Mouse (Mus musculus): Measurements from ENCODE around the gene Slc27a3. TPM values are rescaled to one million over a fixed set of nuclear protein-coding genes. Genes with fewer than 3 reads are reported as not detected.

Slc27a3 gene
- polyA plus RNA-seq, 1 experiment from 2014 or later, result 20.1 TPM

DNA sequence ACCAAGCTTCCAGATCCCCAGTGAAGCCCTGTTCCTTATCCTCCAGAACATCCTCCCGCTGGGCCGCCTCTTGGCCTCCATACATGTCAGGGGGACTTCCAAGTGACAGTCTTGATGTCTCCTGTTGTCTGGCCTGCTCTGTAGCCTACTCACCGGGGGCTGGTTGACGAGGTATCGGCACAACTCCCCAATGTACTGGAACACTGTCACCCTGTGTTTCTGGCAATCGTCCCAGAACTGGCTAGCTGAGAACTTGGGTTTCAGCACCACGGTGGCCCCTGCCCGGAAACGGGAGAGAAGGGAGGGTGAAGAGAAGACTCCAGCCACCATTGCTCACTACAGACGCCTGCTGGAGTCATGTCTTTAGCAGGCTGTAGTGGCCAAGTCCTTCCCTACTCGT is 2.3 kb downstream of the Slc27a3 start:
- DNase-seq (ENCODE audit: low spot score), result no peak
- Histone ChIP-seq H3K27ac (replicated peaks) (no peak overlapping the region), H3K4me3 (no peak overlapping the region), H3K9me3 (replicated peaks) (no peaks in the 10 kb centered on the region), H3K36me3 (peaks cover 58% of the 10 kb centered on the region), H3K4me1 (peaks cover 43% of the 10 kb centered on the region), H3K27me3 (ENCODE audit: low read depth, poor library complexity, severe bottlenecking) (peaks cover 27% of the 10 kb centered on the region)
- WGBS, result 83% methylated on average over 11 of the region's 11 CpGs

DNA sequence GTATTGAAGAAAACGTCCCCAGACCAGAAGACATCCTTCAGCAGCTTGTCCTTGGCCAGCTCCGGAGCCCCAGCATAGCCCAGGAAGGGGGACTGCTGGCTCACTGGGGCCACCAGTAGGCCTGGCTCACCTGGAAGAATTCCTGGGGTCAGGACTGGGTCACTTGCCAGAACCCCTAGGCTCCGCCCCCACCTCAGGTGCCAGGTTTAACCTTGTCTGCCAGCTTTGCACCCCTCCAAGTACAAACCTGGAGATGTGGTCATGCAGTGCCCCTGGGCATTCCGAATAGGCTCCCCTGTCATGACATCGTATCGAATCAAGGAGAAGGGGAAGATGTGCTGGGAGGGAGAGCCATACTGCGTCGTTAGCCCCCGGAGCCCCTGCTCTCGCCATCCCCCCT is 2.9 kb downstream of the Slc27a3 start:
- Histone ChIP-seq H3K9me3 (replicated peaks) (no peaks in the 10 kb centered on the region), H3K4me1 (peaks cover 43% of the 10 kb centered on the region), H3K36me3 (peaks cover 51% of the 10 kb centered on the region), H3K27ac (replicated peaks) (no peak overlapping the region), H3K27me3 (ENCODE audit: low read depth, poor library complexity, severe bottlenecking) (peaks cover 26% of the 10 kb centered on the region), H3K4me3 (no peak overlapping the region)
- DNase-seq (ENCODE audit: low spot score), result no peak
- WGBS, result 94% methylated on average over 10 of the region's 10 CpGs

DNA sequence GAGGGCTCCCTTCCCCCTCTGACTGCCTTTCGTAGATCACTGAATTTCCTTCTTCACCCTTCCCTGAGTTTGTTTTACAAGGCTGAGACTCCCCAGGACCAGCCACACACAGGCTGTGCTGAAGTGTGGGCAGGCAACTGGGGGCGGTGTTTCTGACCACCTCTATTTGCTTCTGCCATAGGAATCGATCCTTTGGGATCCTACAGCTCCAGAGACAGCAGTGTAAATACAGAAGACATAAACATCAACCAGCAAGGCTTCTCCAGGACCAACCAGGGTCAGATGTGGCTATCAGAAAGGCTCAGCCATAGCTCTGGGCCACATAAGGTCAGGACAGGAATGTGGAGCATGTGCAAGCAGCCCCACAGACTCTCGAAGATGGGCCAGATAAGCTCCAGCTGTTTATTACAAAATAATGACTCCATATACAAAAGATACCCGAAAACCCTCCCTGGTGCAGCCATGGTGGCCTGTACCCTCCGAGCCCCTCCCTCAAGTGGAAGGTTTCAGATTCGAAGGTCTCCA is 4.8 kb downstream of the Slc27a3 start:
- Histone ChIP-seq H3K9me3 (replicated peaks) (no peaks in the 10 kb centered on the region), H3K4me3 (no peak overlapping the region), H3K27me3 (ENCODE audit: low read depth, poor library complexity, severe bottlenecking) (peaks cover 13% of the 10 kb centered on the region), H3K4me1 (peaks cover 31% of the 10 kb centered on the region), H3K27ac (replicated peaks) (no peak overlapping the region), H3K36me3 (peaks cover 38% of the 10 kb centered on the region)
- no peak for DNase-seq (ENCODE audit: low spot score)
- 72% methylated on average over 7 of the region's 7 CpGs for WGBS

DNA sequence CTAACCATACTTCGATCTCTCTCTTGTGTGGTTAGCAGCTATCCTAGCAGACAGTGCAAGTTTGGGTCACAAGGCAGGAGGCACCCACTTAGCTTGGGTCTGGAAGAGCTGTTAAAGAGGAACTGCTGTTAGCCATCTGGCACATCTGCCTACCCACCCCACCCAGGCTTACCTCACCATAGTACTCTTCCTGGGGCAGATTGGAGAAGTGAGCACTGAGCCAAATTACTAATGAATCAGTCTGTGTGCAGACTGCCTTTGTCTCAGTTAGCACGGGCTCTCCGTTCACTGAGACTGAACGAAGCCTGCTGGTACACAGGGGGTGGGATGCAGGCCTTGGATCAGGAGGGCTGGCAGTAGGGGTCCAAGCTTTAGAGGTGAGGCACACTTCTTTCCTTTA is 6.0 kb downstream of the Slc27a3 start:
- Histone ChIP-seq H3K27me3 (ENCODE audit: low read depth, poor library complexity, severe bottlenecking) (peaks cover 13% of the 10 kb centered on the region), H3K9me3 (replicated peaks) (no peaks in the 10 kb centered on the region), H3K36me3 (peaks cover 38% of the 10 kb centered on the region), H3K4me3 (no peak overlapping the region), H3K27ac (replicated peaks) (no peak overlapping the region), H3K4me1 (peaks cover 20% of the 10 kb centered on the region)
- WGBS, result 91% methylated on average over 4 of the region's 4 CpGs
- no peak for DNase-seq (ENCODE audit: low spot score)

DNA sequence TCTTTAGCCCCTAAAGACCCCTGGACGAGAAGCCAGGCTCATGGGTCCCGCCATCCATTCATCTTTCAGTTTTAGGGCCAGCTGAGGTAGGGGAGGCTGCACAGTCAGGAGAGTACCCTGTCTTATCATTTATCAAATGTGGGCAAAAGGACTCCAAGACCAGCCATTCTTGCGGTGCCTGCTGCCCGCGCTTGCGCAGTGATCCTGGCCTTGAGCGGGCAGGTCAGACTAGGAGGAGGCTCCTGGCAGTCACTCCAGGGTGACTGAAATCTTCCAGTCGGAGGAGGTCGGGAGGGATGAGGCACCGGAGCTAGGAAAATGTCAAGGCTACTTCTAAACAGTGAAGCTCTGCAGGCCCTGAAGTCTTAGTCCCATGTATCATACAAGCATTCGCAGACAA is 8.0 kb downstream of the Slc27a3 start:
- H3K27me3 ChIP-seq (ENCODE audit: low read depth, poor library complexity, severe bottlenecking), result no peaks in the 10 kb centered on the region; the same call in 1 of the 2 replicates
- H3K4me1 ChIP-seq, result peaks cover 26% of the 10 kb centered on the region
- H3K9me3 ChIP-seq (replicated peaks), result no peaks in the 10 kb centered on the region
- WGBS, result 75% methylated on average over 11 of the region's 11 CpGs
- DNase-seq (ENCODE audit: low spot score), result no peak
- H3K27ac ChIP-seq (replicated peaks), result no peak overlapping the region
- no peak overlapping the region for H3K4me3 ChIP-seq
- peaks cover 22% of the 10 kb centered on the region for H3K36me3 ChIP-seq

DNA sequence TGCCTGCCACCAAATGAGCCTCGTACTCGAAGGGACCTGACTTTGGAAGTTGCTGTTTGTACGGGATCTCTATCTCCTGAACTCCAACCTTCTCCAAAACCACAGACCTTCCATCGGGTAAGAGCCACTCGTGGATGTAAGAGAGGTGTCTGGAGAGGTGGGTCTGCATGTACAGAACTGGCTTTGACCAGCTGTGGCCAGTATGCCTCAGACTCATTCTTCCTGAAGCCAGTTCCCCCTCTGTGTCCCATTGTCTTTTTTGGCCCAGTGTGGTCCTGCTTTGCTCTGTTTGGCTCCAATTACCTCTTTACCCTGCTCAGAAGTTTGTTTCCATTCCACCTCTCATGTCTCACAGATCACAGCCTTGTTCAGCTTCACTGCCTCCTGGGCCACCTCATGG is 11.2 kb downstream of the Slc27a3 start:
- WGBS, result 87% methylated on average over 5 of the region's 5 CpGs
- Histone ChIP-seq H3K36me3 (no peaks in the 10 kb centered on the region), H3K4me1 (peaks cover 35% of the 10 kb centered on the region), H3K9me3 (replicated peaks) (no peaks in the 10 kb centered on the region), H3K27me3 (ENCODE audit: low read depth, poor library complexity, severe bottlenecking) (no peaks in the 10 kb centered on the region; the same call in 1 of the 2 replicates), H3K27ac (replicated peaks) (0 out of 2 replicates have a peak overlapping the region, but pooled peaks have one; percentile 38), H3K4me3 (no peak overlapping the region)
- no peak for DNase-seq (ENCODE audit: low spot score)

DNA sequence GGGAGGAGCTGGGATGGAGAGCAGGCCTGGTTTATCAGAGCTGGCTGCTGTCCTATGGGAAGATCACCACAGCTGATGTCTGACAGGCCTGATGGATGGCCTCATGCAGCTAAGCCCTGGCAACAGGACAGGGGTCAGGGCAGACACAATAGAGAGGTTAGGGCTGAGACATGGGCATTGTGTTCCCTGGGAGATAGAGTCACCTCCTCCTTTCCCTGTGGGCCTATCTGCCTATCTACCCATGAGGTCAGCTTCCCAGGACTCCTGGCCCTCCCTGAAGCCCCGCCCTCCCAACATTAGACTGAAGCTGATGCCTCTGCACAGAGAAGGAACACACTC is 13.5 kb downstream of the Slc27a3 start:
- 40% methylated on average over 1 of the region's 1 CpGs for WGBS
- DNase-seq (ENCODE audit: low spot score), result peak; percentile 85
- Histone ChIP-seq H3K4me3 (peak overlapping the region; percentile 9; the same call in 1 of the 2 replicates), H3K4me1 (peaks cover 35% of the 10 kb centered on the region), H3K9me3 (replicated peaks) (no peaks in the 10 kb centered on the region), H3K36me3 (no peaks in the 10 kb centered on the region), H3K27me3 (ENCODE audit: low read depth, poor library complexity, severe bottlenecking) (no peaks in the 10 kb centered on the region; the same call in 1 of the 2 replicates), H3K27ac (replicated peaks) (peak overlapping the region; percentile 79)

DNA sequence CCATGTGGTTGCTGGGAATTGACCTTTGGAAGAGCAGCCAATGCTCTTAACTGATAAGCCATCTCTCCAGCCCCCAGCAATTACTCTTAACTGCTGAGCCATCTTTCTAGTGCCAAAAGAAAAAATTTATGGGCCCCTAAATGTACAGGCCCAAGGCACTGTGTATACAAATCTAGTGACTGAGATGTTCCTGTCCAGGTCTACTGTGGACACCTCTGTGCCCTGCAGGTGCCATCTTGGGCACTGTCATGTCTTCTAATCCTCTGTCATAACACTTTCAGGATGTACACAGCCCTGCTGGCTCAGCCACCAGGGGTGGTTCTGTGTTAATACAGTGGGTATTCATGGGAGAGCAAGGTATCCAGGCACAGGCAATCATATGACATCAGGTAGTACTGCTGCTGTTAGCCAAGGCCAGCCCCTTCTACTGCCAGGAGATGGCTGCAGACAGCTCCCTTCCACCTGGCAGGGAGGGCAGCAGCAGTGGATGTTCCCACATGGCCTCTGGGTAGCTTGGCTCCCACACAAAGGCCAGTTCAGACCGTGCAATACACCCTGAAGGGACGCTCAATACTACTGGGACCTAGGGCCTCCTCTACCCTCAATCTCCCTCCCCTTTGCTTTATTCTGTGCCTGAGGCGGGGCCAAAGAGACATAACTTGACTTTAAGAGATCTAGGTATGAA is 14.0 kb downstream of the Slc27a3 start:
- DNase-seq (ENCODE audit: low spot score), result no peak
- no peaks in the 10 kb centered on the region for H3K36me3 ChIP-seq
- H3K9me3 ChIP-seq (replicated peaks), result no peaks in the 10 kb centered on the region
- 31% methylated on average over 3 of the region's 3 CpGs for WGBS
- peaks cover 35% of the 10 kb centered on the region for H3K4me1 ChIP-seq
- peak overlapping the region; percentile 9; the same call in 1 of the 2 replicates for H3K4me3 ChIP-seq
- H3K27me3 ChIP-seq (ENCODE audit: low read depth, poor library complexity, severe bottlenecking), result no peaks in the 10 kb centered on the region; the same call in 1 of the 2 replicates
- peak overlapping the region; percentile 79 for H3K27ac ChIP-seq (replicated peaks)

DNA sequence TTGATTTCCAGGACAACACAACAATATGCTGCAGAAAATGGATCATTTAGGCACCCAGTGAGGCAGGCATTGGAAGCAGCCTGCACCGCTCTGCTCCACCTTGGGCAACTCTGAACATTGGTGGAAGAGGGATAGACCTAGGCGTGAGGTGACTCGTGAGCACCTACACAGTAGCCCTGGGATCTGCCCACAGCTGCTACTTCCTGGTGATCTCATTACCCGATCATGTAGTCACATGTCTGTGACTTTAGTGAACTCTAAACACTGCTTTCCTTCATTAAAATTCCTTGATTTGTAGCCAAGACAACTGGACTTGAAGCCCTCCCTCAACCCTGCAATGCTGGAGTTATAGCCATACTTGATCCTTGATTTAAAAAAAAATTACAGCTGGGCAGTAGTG is 15.4 kb downstream of the Slc27a3 start:
- WGBS, result 91% methylated on average over 4 of the region's 4 CpGs
- no peak for DNase-seq (ENCODE audit: low spot score)

DNA sequence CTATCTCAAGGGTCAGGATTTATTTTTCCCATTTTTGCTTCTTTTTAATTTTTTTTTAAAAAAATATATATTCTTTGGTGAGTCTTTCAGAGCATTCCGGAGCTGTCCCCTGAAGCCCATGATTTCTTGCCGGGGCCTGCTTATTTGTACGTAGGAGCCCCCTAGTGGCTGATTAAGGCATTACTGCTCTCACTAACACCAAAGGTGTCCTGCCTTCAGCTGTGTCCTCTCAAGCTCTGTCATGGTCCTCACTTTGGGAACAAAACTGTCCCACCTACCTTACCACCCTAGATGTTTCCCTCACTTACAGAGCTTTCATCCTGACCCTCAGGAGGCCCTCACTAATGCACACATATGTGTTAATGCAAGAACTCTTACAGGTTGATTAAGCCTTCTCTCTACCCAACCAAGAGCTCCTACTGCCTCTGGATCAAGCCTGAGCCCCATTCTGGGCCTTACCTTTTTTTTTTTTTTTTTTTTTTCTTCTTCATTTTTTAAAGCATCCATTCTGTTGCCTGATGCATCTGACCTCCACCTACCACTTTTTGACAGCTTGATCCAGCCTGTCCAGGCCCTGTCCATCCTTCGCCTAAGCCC is 16.2 kb downstream of the Slc27a3 start:
- H3K36me3 ChIP-seq, result no peaks in the 10 kb centered on the region
- 33% methylated on average over 4 of the region's 4 CpGs for WGBS
- no peaks in the 10 kb centered on the region; the same call in 1 of the 2 replicates for H3K27me3 ChIP-seq (ENCODE audit: low read depth, poor library complexity, severe bottlenecking)
- DNase-seq (ENCODE audit: low spot score), result peak; percentile 74
- H3K9me3 ChIP-seq (replicated peaks), result no peaks in the 10 kb centered on the region
- no peak overlapping the region for H3K4me3 ChIP-seq
- H3K27ac ChIP-seq (replicated peaks), result no peak overlapping the region
- peaks cover 33% of the 10 kb centered on the region for H3K4me1 ChIP-seq

More for the DNA sequence above, 15.4 kb downstream of the Slc27a3 start:
- H3K4me3 ChIP-seq, result no peak overlapping the region
- no peak overlapping the region for H3K27ac ChIP-seq (replicated peaks)
- no peaks in the 10 kb centered on the region; the same call in 1 of the 2 replicates for H3K27me3 ChIP-seq (ENCODE audit: low read depth, poor library complexity, severe bottlenecking)
- H3K4me1 ChIP-seq, result peaks cover 35% of the 10 kb centered on the region
- H3K36me3 ChIP-seq, result no peaks in the 10 kb centered on the region
- H3K9me3 ChIP-seq (replicated peaks), result no peaks in the 10 kb centered on the region

DNA sequence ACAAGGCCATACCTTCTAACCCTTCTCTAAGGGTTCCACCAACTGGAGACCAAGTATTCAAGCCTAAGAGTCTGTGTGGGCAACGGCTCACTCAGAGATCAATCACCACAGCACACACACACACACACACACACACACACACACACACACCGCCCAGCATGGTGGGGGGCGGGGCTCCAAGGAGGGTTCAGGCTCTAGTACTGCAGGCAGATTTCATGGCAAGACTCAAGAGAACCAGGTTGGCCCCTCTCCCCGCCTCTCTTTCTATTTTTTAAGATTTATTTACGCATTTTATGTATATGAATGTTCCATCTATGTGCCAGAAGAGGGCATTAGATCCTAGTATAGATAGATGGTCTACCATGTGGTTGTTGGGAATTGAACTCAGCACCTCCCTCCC is 16.9 kb downstream of the Slc27a3 start:
- H3K4me1 ChIP-seq, result peaks cover 25% of the 10 kb centered on the region
- WGBS, result 75% methylated on average over 5 of the region's 5 CpGs
- DNase-seq (ENCODE audit: low spot score), result no peak

DNA sequence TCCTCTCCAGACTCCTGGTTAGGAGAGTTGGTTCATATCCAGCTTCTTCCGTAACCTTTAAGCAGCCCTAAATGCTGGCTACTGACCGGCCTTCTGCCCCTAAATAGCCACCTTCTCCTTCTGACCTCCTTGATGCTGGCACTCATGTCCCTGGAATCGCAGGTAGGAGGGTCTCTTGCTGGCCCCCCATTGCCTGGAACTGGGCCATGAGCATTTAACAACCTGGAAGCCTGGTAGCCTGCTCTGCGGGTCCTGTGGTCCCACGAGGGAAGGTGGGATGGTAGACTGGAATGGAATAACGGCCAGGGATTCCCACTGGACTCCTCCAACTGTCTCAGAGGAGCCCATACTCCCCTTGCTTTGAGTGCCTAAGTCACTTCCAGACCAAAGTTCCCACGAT is 17.9 kb downstream of the Slc27a3 start:
- Histone ChIP-seq H3K4me1 (peaks cover 16% of the 10 kb centered on the region), H3K27ac (replicated peaks) (no peak overlapping the region), H3K9me3 (replicated peaks) (no peaks in the 10 kb centered on the region), H3K36me3 (no peaks in the 10 kb centered on the region), H3K4me3 (no peak overlapping the region), H3K27me3 (ENCODE audit: low read depth, poor library complexity, severe bottlenecking) (no peaks in the 10 kb centered on the region)
- no peak for DNase-seq (ENCODE audit: low spot score)
- 77% methylated on average over 7 of the region's 7 CpGs for WGBS

More for the DNA sequence above, 16.9 kb downstream of the Slc27a3 start:
- no peaks in the 10 kb centered on the region; the same call in 1 of the 2 replicates for H3K27me3 ChIP-seq (ENCODE audit: low read depth, poor library complexity, severe bottlenecking)
- no peak overlapping the region for H3K4me3 ChIP-seq
- H3K36me3 ChIP-seq, result no peaks in the 10 kb centered on the region
- H3K27ac ChIP-seq (replicated peaks), result no peak overlapping the region
- no peaks in the 10 kb centered on the region for H3K9me3 ChIP-seq (replicated peaks)

DNA sequence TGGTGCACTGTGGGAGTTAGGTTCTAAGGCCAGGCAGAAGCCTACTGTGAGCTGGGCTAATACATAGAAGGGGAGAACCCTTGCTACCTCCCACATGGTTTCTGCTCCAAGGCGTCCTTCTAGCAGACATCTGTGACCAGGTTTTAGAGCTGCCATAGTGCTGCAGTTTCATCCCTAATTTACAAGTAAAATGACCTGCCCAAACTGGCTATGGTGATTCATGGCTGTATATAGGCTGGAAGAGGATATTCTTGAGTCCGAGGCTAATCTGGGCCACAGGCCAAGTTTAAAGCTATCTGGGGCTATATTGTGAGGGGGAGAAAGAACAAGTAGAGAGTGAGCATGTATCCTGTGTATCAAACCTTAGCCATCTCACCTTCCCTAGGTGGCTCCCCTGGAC is 20.7 kb downstream of the Slc27a3 start:
- Histone ChIP-seq H3K4me1 (no peaks in the 10 kb centered on the region), H3K9me3 (replicated peaks) (no peaks in the 10 kb centered on the region), H3K27ac (replicated peaks) (no peak overlapping the region), H3K27me3 (ENCODE audit: low read depth, poor library complexity, severe bottlenecking) (no peaks in the 10 kb centered on the region), H3K4me3 (no peak overlapping the region), H3K36me3 (peaks cover 3% of the 10 kb centered on the region)
- WGBS, result 69% methylated on average over 2 of the region's 2 CpGs
- no peak for DNase-seq (ENCODE audit: low spot score)

Data from midbrain, embryonic 10.5 days (tissue).